29 mouse cellular contexts compared by ENCODE assay signal in the genomic region with DNA sequence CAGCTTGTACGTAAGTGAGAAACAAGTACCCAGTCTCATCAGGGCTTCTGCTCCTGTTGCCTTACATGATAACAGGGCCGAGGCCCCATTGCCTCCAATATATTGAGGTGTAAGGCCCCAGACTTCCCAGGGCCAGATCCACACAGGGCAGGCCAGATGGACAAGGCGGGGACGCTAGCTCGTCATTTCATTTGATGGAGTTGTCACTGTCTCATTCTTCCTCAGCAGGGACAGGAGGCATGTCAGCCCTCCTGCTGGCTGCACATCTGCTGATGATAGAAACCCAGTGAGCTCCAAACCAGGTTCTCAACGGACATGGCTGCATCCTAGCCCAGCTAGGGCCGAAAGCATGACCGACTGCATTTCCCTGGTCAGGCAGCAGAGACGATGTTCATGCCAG. TPM values are rescaled to one million over a fixed set of nuclear protein-coding genes. Genes with fewer than 3 reads are reported as not detected.
DNase-seq lines count a peak whose midpoint lies in the region; ATAC-seq lines count a peak whose summit lies in the region.
"Had no signal": no experiment of that assay in that cellular context is flagged by ENCODE, and none has a peak within 500 bp of the region (broad histone marks: within the 10 kb centered on the region; RNA-seq: fewer than 3 reads in every experiment).

No protein-coding gene starts in this region.

- DNase-seq in left cerebral cortex, postnatal 4 days, result peak; percentile 81
- DNase-seq in left cerebral cortex, adult 9 months (ENCODE audit: low spot score in 2 of 2), result no peak
- peak; percentile 75 for DNase-seq in cerebellum, adult 11-12 months
- peak; percentile 80 for DNase-seq in cerebellum, adult 9-11 months
- DNase-seq in spleen, adult 12 weeks (ENCODE audit: low spot score), result no peak
- no peak for DNase-seq in lung, postnatal 14 days
- DNase-seq: adrenal gland, postnatal 14 days; gastrocnemius, postnatal 25 days; heart, adult 11 months; heart, postnatal 36 days; kidney, adult 2 months; layer of hippocampus, adult 9-11 months; lung, embryonic 14.5 days had no signal

- no peak for ATAC-seq in midbrain, embryonic 15.5 days (replicated peaks)
- ATAC-seq: CD4-positive, CD25-positive, alpha-beta regulatory T cell, adult 4 months; forebrain, embryonic 13.5 days; intestine, embryonic 15.5 days had no signal

- no peaks in the 10 kb centered on the region for H3K36me3 ChIP-seq in midbrain, embryonic 15.5 days (replicated peaks)
- H3K36me3 ChIP-seq: embryonic facial prominence, embryonic 10.5 days; embryonic facial prominence, embryonic 15.5 days; heart, embryonic 10.5 days; heart, embryonic 15.5 days; intestine, embryonic 15.5 days; limb, embryonic 12.5 days; liver, embryonic 15.5 days; neural tube, embryonic 13.5 days; stomach, embryonic 15.5 days had no signal

- no peaks in the 10 kb centered on the region for H3K9me3 ChIP-seq in midbrain, embryonic 15.5 days
- H3K9me3 ChIP-seq: embryonic facial prominence, embryonic 10.5 days; embryonic facial prominence, embryonic 15.5 days; forebrain, embryonic 13.5 days; heart, embryonic 10.5 days; heart, embryonic 15.5 days; intestine, embryonic 15.5 days; limb, embryonic 12.5 days; liver, embryonic 15.5 days; neural tube, embryonic 13.5 days; stomach, embryonic 15.5 days had no signal

- intact Hi-C loops in left cerebral cortex, postnatal 4 days (cut with DNase I), result no loop called here

- H3K4me3 ChIP-seq in midbrain, embryonic 15.5 days, result no peak overlapping the region
- H3K4me3 ChIP-seq: embryonic facial prominence, embryonic 10.5 days; embryonic facial prominence, embryonic 15.5 days; forebrain, embryonic 13.5 days; heart, embryonic 10.5 days; heart, embryonic 15.5 days; intestine, embryonic 15.5 days; limb, embryonic 12.5 days; liver, embryonic 15.5 days; neural tube, embryonic 13.5 days; stomach, embryonic 15.5 days had no signal

- no peaks in the 10 kb centered on the region for H3K27me3 ChIP-seq in midbrain, embryonic 15.5 days (replicated peaks)
- H3K27me3 ChIP-seq: embryonic facial prominence, embryonic 15.5 days; forebrain, embryonic 13.5 days; heart, embryonic 15.5 days; intestine, embryonic 15.5 days; limb, embryonic 12.5 days; liver, embryonic 15.5 days; neural tube, embryonic 13.5 days; stomach, embryonic 15.5 days had no signal

- 69% methylated on average over 9 of the region's 9 CpGs for WGBS in midbrain, embryonic 15.5 days

- no peak overlapping the region for H3K27ac ChIP-seq in midbrain, embryonic 15.5 days
- H3K27ac ChIP-seq: embryonic facial prominence, embryonic 10.5 days; embryonic facial prominence, embryonic 15.5 days; forebrain, embryonic 13.5 days; heart, embryonic 10.5 days; heart, embryonic 15.5 days; hindbrain, embryonic 14.5 days; intestine, embryonic 15.5 days; limb, embryonic 12.5 days; liver, embryonic 15.5 days; neural tube, embryonic 13.5 days; stomach, embryonic 15.5 days had no signal

- H3K9ac ChIP-seq in midbrain, embryonic 15.5 days, result no peak overlapping the region
- H3K9ac ChIP-seq: embryonic facial prominence, embryonic 15.5 days; forebrain, embryonic 13.5 days; heart, embryonic 15.5 days; hindbrain, embryonic 14.5 days; intestine, embryonic 15.5 days; limb, embryonic 12.5 days; liver, embryonic 15.5 days; lung, embryonic 14.5 days; neural tube, embryonic 13.5 days; stomach, embryonic 15.5 days had no signal

- no peaks in the 10 kb centered on the region for H3K4me1 ChIP-seq in midbrain, embryonic 15.5 days
- H3K4me1 ChIP-seq: embryonic facial prominence, embryonic 10.5 days; embryonic facial prominence, embryonic 15.5 days; forebrain, embryonic 13.5 days; heart, embryonic 10.5 days; heart, embryonic 15.5 days; intestine, embryonic 15.5 days; limb, embryonic 12.5 days; liver, embryonic 15.5 days; stomach, embryonic 15.5 days had no signal

- H3K4me2 ChIP-seq in midbrain, embryonic 15.5 days, result no peak overlapping the region
- H3K4me2 ChIP-seq: embryonic facial prominence, embryonic 15.5 days; forebrain, embryonic 13.5 days; heart, embryonic 15.5 days; hindbrain, embryonic 14.5 days; intestine, embryonic 15.5 days; limb, embryonic 12.5 days; liver, embryonic 15.5 days; lung, embryonic 14.5 days; midbrain, embryonic 11.5 days; neural tube, embryonic 13.5 days; stomach, embryonic 15.5 days had no signal

RNA-seq across cellular contexts. Expression of gene Lrfn2, which starts 14.1 kb away (rescaled TPM):
- 10 to 100 TPM; 47.2 to 47.4 TPM for total RNA-seq in left cerebral cortex, postnatal 4 days (2021)
- polyA plus RNA-seq in midbrain, embryonic 15.5 days (2015; fragmentation: Nextera tagmentation; extraction: Ambion mirVana), result 11.1 and 12.5 TPM in 2 replicates
- total RNA-seq: liver, adult 2 months; megakaryocyte progenitor cell, adult 5-6 weeks had no signal
- polyA plus RNA-seq: CD4-positive, CD25-positive, alpha-beta regulatory T cell, adult 4 months; liver, adult 2 months; liver, embryonic 15.5 days had no signal

Comparison
In these comparisons a context has a peak if more than half of its experiments do, and no peak if none do; other contexts are left out.
1. DNase-seq: peak in left cerebral cortex, postnatal 4 days (single experiment), cerebellum, adult 11-12 months (single experiment) and cerebellum, adult 9-11 months (single experiment); none in left cerebral cortex, adult 9 months (0 of 2), spleen, adult 12 weeks (single experiment) and lung, postnatal 14 days (single experiment).